20 mouse cellular contexts compared by ENCODE assay signal in the genomic region with DNA sequence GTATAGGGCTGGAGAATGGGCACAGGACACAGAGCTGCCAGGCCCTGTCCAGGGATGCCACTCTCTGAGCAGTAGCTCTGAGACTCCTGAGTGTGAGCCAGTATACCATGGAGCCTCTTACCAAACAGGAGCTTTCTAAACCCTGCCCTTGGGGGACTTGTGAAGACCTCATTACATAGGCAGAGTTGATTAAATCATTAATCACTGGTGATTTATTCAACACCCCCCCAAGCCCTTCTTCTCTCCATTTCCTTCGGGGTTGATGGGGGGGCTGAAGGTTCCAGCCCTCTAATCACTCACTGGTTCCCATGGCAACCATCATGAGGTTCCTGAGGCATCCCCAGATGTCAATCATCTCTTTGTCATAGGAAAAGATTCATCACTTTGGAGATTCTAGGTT.
DNase-seq lines count a peak whose midpoint lies in the region; ATAC-seq and TF ChIP-seq lines count a peak whose summit lies in the region.
"Had no signal": no experiment of that assay in that cellular context is flagged by ENCODE, and none has a peak within 500 bp of the region (broad histone marks: within the 10 kb centered on the region; RNA-seq: fewer than 3 reads in every experiment).

No protein-coding gene starts in this region.

- TF ChIP-seq CTCF in brain, embryonic 14.5 days (IDR thresholded peaks at IDR 0.05; ENCODE audit: borderline replicate concordance, extremely low read depth, insufficient read depth, insufficient read length), result no peak

- TF ChIP-seq POLR2A in brain, embryonic 14.5 days (IDR thresholded peaks at IDR 0.05; ENCODE audit: borderline replicate concordance, extremely low read depth, insufficient read depth, insufficient read length, poor library complexity, severe bottlenecking), result no peak

- no peaks in the 10 kb centered on the region for H3K36me3 ChIP-seq in forebrain, embryonic 12.5 days (replicated peaks)
- H3K36me3 ChIP-seq in forebrain, embryonic 10.5 days (replicated peaks), result no peaks in the 10 kb centered on the region
- no peaks in the 10 kb centered on the region for H3K36me3 ChIP-seq in hindbrain, embryonic 13.5 days
- no peaks in the 10 kb centered on the region for H3K36me3 ChIP-seq in midbrain, embryonic 15.5 days (replicated peaks)
- H3K36me3 ChIP-seq: embryonic facial prominence, embryonic 10.5 days; heart, embryonic 12.5 days; limb, embryonic 10.5 days; lung, embryonic 15.5 days had no signal

- H3K4me3 ChIP-seq in forebrain, embryonic 12.5 days (replicated peaks), result no peak overlapping the region
- H3K4me3 ChIP-seq in forebrain, embryonic 10.5 days, result no peak overlapping the region
- no peak overlapping the region for H3K4me3 ChIP-seq in hindbrain, embryonic 13.5 days
- H3K4me3 ChIP-seq in midbrain, embryonic 15.5 days, result no peak overlapping the region
- H3K4me3 ChIP-seq: embryonic facial prominence, embryonic 10.5 days; erythroblast, embryonic 14.5 days; heart, embryonic 12.5 days; limb, embryonic 10.5 days; lung, embryonic 15.5 days had no signal

- 35% methylated on average over 1 of the region's 1 CpGs for WGBS in forebrain, embryonic 12.5 days
- WGBS in forebrain, embryonic 10.5 days, result 67% methylated on average over 1 of the region's 1 CpGs
- WGBS in hindbrain, embryonic 13.5 days, result 17% methylated on average over 1 of the region's 1 CpGs
- WGBS in midbrain, embryonic 15.5 days, result 17% methylated on average over 1 of the region's 1 CpGs

- no peaks in the 10 kb centered on the region for H3K27me3 ChIP-seq in forebrain, embryonic 12.5 days
- H3K27me3 ChIP-seq in forebrain, embryonic 10.5 days (ENCODE audit: poor library complexity, severe bottlenecking), result no peaks in the 10 kb centered on the region
- no peaks in the 10 kb centered on the region for H3K27me3 ChIP-seq in hindbrain, embryonic 13.5 days
- H3K27me3 ChIP-seq in midbrain, embryonic 15.5 days (replicated peaks), result no peaks in the 10 kb centered on the region
- H3K27me3 ChIP-seq: CH12.LX; lung, embryonic 15.5 days had no signal

- H3K4me2 ChIP-seq in forebrain, embryonic 12.5 days, result no peak overlapping the region
- no peak overlapping the region for H3K4me2 ChIP-seq in hindbrain, embryonic 13.5 days
- H3K4me2 ChIP-seq in midbrain, embryonic 15.5 days, result no peak overlapping the region
- H3K4me2 ChIP-seq: heart, embryonic 12.5 days; liver, embryonic 11.5 days; lung, embryonic 15.5 days had no signal

- no peak overlapping the region for H3K27ac ChIP-seq in forebrain, embryonic 12.5 days
- no peak overlapping the region for H3K27ac ChIP-seq in forebrain, embryonic 10.5 days
- H3K27ac ChIP-seq in hindbrain, embryonic 13.5 days, result peak overlapping the region; percentile 31
- 0 out of 2 replicates have a peak overlapping the region, but pooled peaks have one; percentile 53 for H3K27ac ChIP-seq in midbrain, embryonic 15.5 days
- H3K27ac ChIP-seq: embryonic facial prominence, embryonic 10.5 days; kidney, postnatal 0 days; limb, embryonic 10.5 days; lung, embryonic 15.5 days; stomach, postnatal 0 days had no signal

- no peak overlapping the region for H3K9ac ChIP-seq in forebrain, embryonic 12.5 days
- H3K9ac ChIP-seq in hindbrain, embryonic 13.5 days, result no peak overlapping the region
- H3K9ac ChIP-seq in midbrain, embryonic 15.5 days, result no peak overlapping the region
- H3K9ac ChIP-seq: heart, embryonic 12.5 days; lung, embryonic 15.5 days had no signal

- H3K4me1 ChIP-seq in forebrain, embryonic 12.5 days, result peaks cover 17% of the 10 kb centered on the region
- H3K4me1 ChIP-seq in forebrain, embryonic 10.5 days, result peaks cover 34% of the 10 kb centered on the region
- H3K4me1 ChIP-seq in hindbrain, embryonic 13.5 days (replicated peaks), result peaks cover 30% of the 10 kb centered on the region
- H3K4me1 ChIP-seq in midbrain, embryonic 15.5 days, result peaks cover 11% of the 10 kb centered on the region

- no peak for DNase-seq in forebrain, embryonic 10.5 days (ENCODE audit: extremely low spot score, low spot score)
- DNase-seq in brain, embryonic 14.5 days (ENCODE audit: low read depth), result peak; percentile 68
- DNase-seq in lung, postnatal 25 days (ENCODE audit: low spot score), result no peak
- DNase-seq in left cerebral cortex, adult 18-20 months (ENCODE audit: low spot score in 2 of 2), result no peak
- DNase-seq: cerebellum, postnatal 10 days; right cerebral cortex, postnatal 25 days; thymus, postnatal 14 days had no signal

- peak; percentile 57 for ATAC-seq in forebrain, embryonic 12.5 days (ENCODE audit: low FRiP score)
- ATAC-seq in hindbrain, embryonic 13.5 days (ENCODE audit: low FRiP score), result peak; percentile 75
- peak; percentile 76 for ATAC-seq in midbrain, embryonic 15.5 days (replicated peaks)
- ATAC-seq: intestine, postnatal 0 days had no signal

- H3K9me3 ChIP-seq in forebrain, embryonic 12.5 days, result no peaks in the 10 kb centered on the region
- H3K9me3 ChIP-seq in forebrain, embryonic 10.5 days, result no peaks in the 10 kb centered on the region; the same call in 1 of the 2 replicates
- H3K9me3 ChIP-seq in hindbrain, embryonic 13.5 days, result no peaks in the 10 kb centered on the region
- H3K9me3 ChIP-seq in midbrain, embryonic 15.5 days, result no peaks in the 10 kb centered on the region
- H3K9me3 ChIP-seq: embryonic facial prominence, embryonic 10.5 days; limb, embryonic 10.5 days; lung, embryonic 15.5 days had no signal

Comparison
In these comparisons a context has a peak if more than half of its experiments do, and no peak if none do; other contexts are left out.
1. H3K27ac ChIP-seq: peak in hindbrain, embryonic 13.5 days (single experiment) and midbrain, embryonic 15.5 days (single experiment); none in forebrain, embryonic 12.5 days (single experiment) and forebrain, embryonic 10.5 days (single experiment).
2. Peak in every context shown above with its lines, with median percentiles within 50 percentile points of each other: ATAC-seq.